Mouse (Mus musculus): ENCODE results near the gene Wdfy2. TPM values are rescaled to one million over a fixed set of nuclear protein-coding genes. Genes with fewer than 3 reads are reported as not detected.

Wdfy2 gene
- total and polyA plus RNA-seq, 2 experiments from 2014 or later, result 3.6 to 18.4 TPM

DNA sequence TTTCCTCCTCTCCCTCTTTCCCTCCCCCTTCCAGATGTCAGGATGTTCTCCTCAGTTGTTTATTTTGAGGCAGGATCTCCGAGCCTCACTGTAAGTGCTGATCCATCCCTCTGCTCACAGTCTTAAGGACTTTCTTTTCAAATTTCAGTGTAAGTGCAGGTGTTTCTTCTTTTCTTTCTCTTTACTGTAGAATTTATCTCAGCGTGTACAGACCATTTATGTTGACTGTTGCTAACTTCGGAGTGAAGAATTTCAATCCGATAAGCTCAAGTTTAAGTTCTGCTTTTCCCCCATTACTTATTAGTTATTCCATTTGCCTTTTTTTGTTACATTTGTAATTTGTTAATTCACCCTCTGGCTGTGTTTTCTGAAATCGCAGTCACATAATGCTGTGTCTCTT lies 29.6 kb downstream of the Wdfy2 start:
- Histone ChIP-seq H3K4me2 (ENCODE audit: low read depth) (no peak overlapping the region), H3K27me3 (ENCODE audit: insufficient read depth, low read length) (no peaks in the 10 kb centered on the region), H3K9me3 (ENCODE audit: low read length) (no peaks in the 10 kb centered on the region), H3K36me3 (ENCODE audit: insufficient read depth) (no peaks in the 10 kb centered on the region), H3K27ac (ENCODE audit: low read depth, low read length) (no peak overlapping the region), H3K9ac (no peak overlapping the region), H3K4me3 (ENCODE audit: low read depth, low read length) (no peak overlapping the region), H3K4me1 (ENCODE audit: insufficient read depth) (peaks cover 3% of the 10 kb centered on the region; the same call in 1 of the 2 replicates)
- ATAC-seq (no peak), DNase-seq (no peak)
- no peak for TF ChIP-seq CTCF (IDR thresholded peaks at IDR 0.05; ENCODE audit: low read depth)
- whole genome bisulfite sequencing, result 80% methylated on average over 5 of the region's 5 CpGs

DNA sequence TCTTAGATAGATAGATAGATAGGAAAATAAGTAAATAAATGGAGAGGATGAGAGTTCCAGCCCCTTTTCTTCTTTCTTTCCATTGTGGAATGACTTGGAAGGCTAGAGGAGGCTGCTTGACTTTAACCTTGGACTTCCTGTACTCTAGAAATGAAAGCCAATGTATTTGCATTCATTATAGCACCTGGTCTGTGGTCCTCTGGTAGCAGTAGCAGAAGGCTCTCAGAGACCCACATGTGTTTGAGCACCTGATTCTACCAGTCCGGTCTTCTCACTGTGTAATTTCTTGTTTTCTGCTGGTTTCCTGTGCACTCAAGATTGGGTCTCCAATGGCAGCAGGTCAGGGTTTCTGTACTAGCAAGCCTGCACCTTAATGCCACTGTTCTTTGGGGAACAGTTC lies 30.1 kb downstream of the Wdfy2 start:
- H3K27ac ChIP-seq (ENCODE audit: low read depth, low read length), result no peak overlapping the region
- DNase-seq (no peak), ATAC-seq (no peak)
- peaks cover 3% of the 10 kb centered on the region; the same call in 1 of the 2 replicates for H3K4me1 ChIP-seq (ENCODE audit: insufficient read depth)
- no peaks in the 10 kb centered on the region for H3K27me3 ChIP-seq (ENCODE audit: insufficient read depth, low read length)
- H3K36me3 ChIP-seq (ENCODE audit: insufficient read depth), result no peaks in the 10 kb centered on the region
- no peak overlapping the region for H3K9ac ChIP-seq
- TF ChIP-seq CTCF (IDR thresholded peaks at IDR 0.05; ENCODE audit: low read depth), result no peak
- no peak overlapping the region for H3K4me2 ChIP-seq (ENCODE audit: low read depth)
- no peak overlapping the region for H3K4me3 ChIP-seq (ENCODE audit: low read depth, low read length)
- H3K9me3 ChIP-seq (ENCODE audit: low read length), result no peaks in the 10 kb centered on the region
- WGBS, result 95% methylated on average over 1 of the region's 1 CpGs

DNA sequence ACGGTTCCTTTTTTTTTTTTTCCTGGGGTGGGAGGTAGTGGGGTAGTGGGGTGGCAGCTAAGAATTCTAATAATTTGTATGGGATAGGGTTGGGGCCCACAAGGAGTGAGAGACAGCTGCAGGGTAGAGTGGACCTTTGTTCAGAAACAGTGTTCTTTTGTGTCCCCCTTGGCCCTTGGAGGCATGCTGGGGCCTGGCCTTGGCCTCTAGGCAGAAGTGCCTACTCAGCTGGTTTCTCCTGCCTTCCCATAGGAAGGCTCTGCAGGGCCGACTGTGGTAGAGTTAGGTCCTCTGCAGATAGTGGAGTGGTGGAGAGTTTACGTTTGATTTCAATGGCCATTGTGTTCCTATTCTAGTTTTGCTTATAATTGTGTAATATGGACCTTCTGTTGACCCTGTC lies 30.8 kb downstream of the Wdfy2 start:
- TF ChIP-seq CTCF (IDR thresholded peaks at IDR 0.05; ENCODE audit: low read depth), result no peak
- Histone ChIP-seq H3K36me3 (ENCODE audit: insufficient read depth) (no peaks in the 10 kb centered on the region), H3K27ac (ENCODE audit: low read depth, low read length) (no peak overlapping the region), H3K4me3 (ENCODE audit: low read depth, low read length) (no peak overlapping the region), H3K4me2 (ENCODE audit: low read depth) (no peak overlapping the region), H3K9ac (no peak overlapping the region), H3K9me3 (ENCODE audit: low read length) (no peaks in the 10 kb centered on the region), H3K4me1 (ENCODE audit: insufficient read depth) (peaks cover 3% of the 10 kb centered on the region; the same call in 1 of the 2 replicates), H3K27me3 (ENCODE audit: insufficient read depth, low read length) (no peaks in the 10 kb centered on the region)
- DNase-seq (no peak), ATAC-seq (no peak)
- WGBS, result 40% methylated on average over 3 of the region's 3 CpGs

DNA sequence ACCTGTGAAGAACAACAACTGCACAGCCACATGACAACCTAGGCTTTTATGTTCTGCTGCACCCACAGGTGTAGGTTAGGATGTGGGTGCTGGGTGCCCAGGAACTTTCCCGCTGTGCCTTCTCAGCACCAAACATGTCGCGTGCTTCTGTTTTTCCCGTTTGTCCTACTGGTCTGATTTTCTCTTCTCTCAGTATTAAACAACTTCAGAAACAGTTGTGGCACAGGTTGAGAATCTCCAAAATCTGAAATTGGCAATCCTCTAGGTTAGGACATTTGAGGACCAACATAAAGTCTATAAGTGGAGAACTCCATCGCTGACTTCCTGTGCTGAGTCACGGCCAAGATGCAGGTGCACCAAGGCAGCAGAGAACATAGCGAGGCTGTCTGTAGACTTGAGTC lies 32.8 kb downstream of the Wdfy2 start:
- 98% methylated on average over 7 of the region's 7 CpGs for WGBS
- TF ChIP-seq CTCF (IDR thresholded peaks at IDR 0.05; ENCODE audit: low read depth), result no peak
- no peak overlapping the region for H3K4me2 ChIP-seq (ENCODE audit: low read depth)

DNA sequence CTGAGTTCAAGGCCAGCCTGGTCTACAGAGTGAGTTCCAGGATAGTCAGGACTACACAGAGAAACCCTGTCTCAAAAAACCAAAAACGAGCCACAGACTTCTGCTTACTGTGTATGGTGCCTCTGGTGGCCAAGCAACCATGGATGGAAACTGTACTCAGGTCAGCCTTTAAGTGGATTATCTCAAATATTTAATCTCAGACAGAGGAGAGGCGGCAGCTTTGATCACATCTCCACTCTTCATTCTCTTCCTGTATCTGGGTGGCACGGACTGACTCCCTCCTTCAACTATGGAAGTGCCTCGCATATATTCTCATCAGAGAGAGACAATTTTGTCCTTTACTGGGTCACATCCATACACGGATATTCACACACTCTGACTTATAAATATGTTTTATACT lies 34.0 kb downstream of the Wdfy2 start:
- Histone ChIP-seq H3K9me3 (ENCODE audit: low read length) (no peaks in the 10 kb centered on the region), H3K27ac (ENCODE audit: low read depth, low read length) (no peak overlapping the region), H3K27me3 (ENCODE audit: insufficient read depth, low read length) (no peaks in the 10 kb centered on the region), H3K4me1 (ENCODE audit: insufficient read depth) (0 out of 2 replicates have a peak, but pooled peaks cover 3% of the 10 kb centered on the region), H3K4me2 (ENCODE audit: low read depth) (no peak overlapping the region), H3K4me3 (ENCODE audit: low read depth, low read length) (no peak overlapping the region), H3K9ac (no peak overlapping the region), H3K36me3 (ENCODE audit: insufficient read depth) (no peaks in the 10 kb centered on the region)
- over 99% methylated on average over 5 of the region's 5 CpGs for WGBS
- DNase-seq, result no peak
- ATAC-seq, result no peak
- TF ChIP-seq CTCF (IDR thresholded peaks at IDR 0.05; ENCODE audit: low read depth), result no peak

More for the DNA sequence above, 32.8 kb downstream of the Wdfy2 start:
- no peak for ATAC-seq
- Histone ChIP-seq H3K4me1 (ENCODE audit: insufficient read depth) (peaks cover 3% of the 10 kb centered on the region; the same call in 1 of the 2 replicates), H3K9ac (no peak overlapping the region), H3K36me3 (ENCODE audit: insufficient read depth) (no peaks in the 10 kb centered on the region), H3K27me3 (ENCODE audit: insufficient read depth, low read length) (no peaks in the 10 kb centered on the region), H3K9me3 (ENCODE audit: low read length) (no peaks in the 10 kb centered on the region), H3K27ac (ENCODE audit: low read depth, low read length) (no peak overlapping the region), H3K4me3 (ENCODE audit: low read depth, low read length) (no peak overlapping the region)
- no peak for DNase-seq

- no peak overlapping the region for H3K4me2 ChIP-seq (ENCODE audit: low read depth)
- no peak overlapping the region for H3K9ac ChIP-seq
- H3K4me3 ChIP-seq (ENCODE audit: low read depth, low read length), result no peak overlapping the region
- H3K27ac ChIP-seq (ENCODE audit: low read depth, low read length), result no peak overlapping the region
- H3K9me3 ChIP-seq (ENCODE audit: low read length), result no peaks in the 10 kb centered on the region
- TF ChIP-seq CTCF (IDR thresholded peaks at IDR 0.05; ENCODE audit: low read depth), result no peak
- 0 out of 2 replicates have a peak, but pooled peaks cover 2% of the 10 kb centered on the region for H3K4me1 ChIP-seq (ENCODE audit: insufficient read depth)
- DNase-seq (no peak), ATAC-seq (no peak)
- 81% methylated on average over 2 of the region's 2 CpGs for WGBS
- H3K36me3 ChIP-seq (ENCODE audit: insufficient read depth), result no peaks in the 10 kb centered on the region
- no peaks in the 10 kb centered on the region for H3K27me3 ChIP-seq (ENCODE audit: insufficient read depth, low read length)
These were observed 34.5 kb downstream of the Wdfy2 start for GRCm38 (mm10) chr14:62871932-62872331.

GRCm38 (mm10) chr14:62873820-62874219 lies 36.3 kb downstream of the Wdfy2 start:
- no peak for DNase-seq
- no peak overlapping the region for H3K4me3 ChIP-seq (ENCODE audit: low read depth, low read length)
- TF ChIP-seq CTCF (IDR thresholded peaks at IDR 0.05; ENCODE audit: low read depth), result no peak
- 11% methylated on average over 4 of the region's 4 CpGs for WGBS
- H3K27me3 ChIP-seq (ENCODE audit: insufficient read depth, low read length), result no peaks in the 10 kb centered on the region
- H3K4me1 ChIP-seq (ENCODE audit: insufficient read depth), result no peaks in the 10 kb centered on the region
- H3K4me2 ChIP-seq (ENCODE audit: low read depth), result no peak overlapping the region
- H3K27ac ChIP-seq (ENCODE audit: low read depth, low read length), result no peak overlapping the region
- no peaks in the 10 kb centered on the region for H3K36me3 ChIP-seq (ENCODE audit: insufficient read depth)
- H3K9ac ChIP-seq, result no peak overlapping the region
- no peaks in the 10 kb centered on the region for H3K9me3 ChIP-seq (ENCODE audit: low read length)
- ATAC-seq, result no peak
